Mouse (Mus musculus) heart, adult 9 months (tissue): ENCODE measurements at regions not wholly inside any gene's neighbourhood (a gene's known extent, or its start where the extent isn't known, plus 50 kb on each side); places are given as distances from the start of the nearest gene placed in this dataset.

Experiments used
- DNase-seq, 2 experiments: peaks; one replicate each; pipeline ENCODE4 v3.0.0; 2022; ENCODE audit warnings: low spot score in 2 of 2

GRCm38 (mm10) chr5:118424764-118425568 lies 135.5 kb upstream of the Med13l start:
- peak; percentile 81 to 82 for DNase-seq

GRCm38 (mm10) chr5:118426673-118427072 lies 133.8 kb upstream of the Med13l start:
- no peak for DNase-seq

- no peak for DNase-seq
Measured at GRCm38 (mm10) chr5:118428323-118429095, 132.0 kb upstream of the Med13l start.

GRCm38 (mm10) chr5:118433599-118433998 lies 126.9 kb upstream of the Med13l start:
- DNase-seq = no peak

GRCm38 (mm10) chr5:118434718-118435555 lies 125.5 kb upstream of the Med13l start:
- no peak for DNase-seq

GRCm38 (mm10) chr5:118435556-118435950 lies 124.9 kb upstream of the Med13l start:
- DNase-seq = no peak

- no peak for DNase-seq
Measured at GRCm38 (mm10) chr5:118436035-118436434, 124.4 kb upstream of the Med13l start.

- no peak for DNase-seq
Measured at GRCm38 (mm10) chr5:118436474-118437306, 123.8 kb upstream of the Med13l start.

- no peak for DNase-seq
Measured at GRCm38 (mm10) chr5:118437307-118437610, 123.2 kb upstream of the Med13l start.

GRCm38 (mm10) chr5:118438016-118438415 lies 122.5 kb upstream of the Med13l start:
- no peak for DNase-seq

- DNase-seq = no peak
Measured at GRCm38 (mm10) chr5:118444538-118445251, 115.8 kb upstream of the Med13l start.

GRCm38 (mm10) chr5:118445252-118445987 lies 115.1 kb upstream of the Med13l start:
- no peak for DNase-seq

GRCm38 (mm10) chr5:118445988-118446280 lies 114.5 kb upstream of the Med13l start:
- no peak for DNase-seq

GRCm38 (mm10) chr5:118446878-118447277 lies 113.6 kb upstream of the Med13l start:
- no peak for DNase-seq

- peak; percentile 50 to 70 for DNase-seq
Measured at GRCm38 (mm10) chr5:118447366-118447765, 113.1 kb upstream of the Med13l start.

- DNase-seq = no peak
Measured at GRCm38 (mm10) chr5:118448884-118449515, 111.5 kb upstream of the Med13l start.

- DNase-seq = no peak
Measured at GRCm38 (mm10) chr5:118449893-118450292, 110.6 kb upstream of the Med13l start.

GRCm38 (mm10) chr5:118452052-118452451 lies 108.4 kb upstream of the Med13l start:
- DNase-seq = no peak

GRCm38 (mm10) chr5:118454096-118454495 lies 106.4 kb upstream of the Med13l start:
- no peak for DNase-seq
